Mouse (Mus musculus): Measurements from ENCODE around the gene Iqce.

The Iqce gene

GRCm38 (mm10) chr5:140615321-140616109, 86.7 kb downstream of the Iqce start:
- DNase-seq (ENCODE audit: extremely low spot score): no peak

- no peak for DNase-seq (ENCODE audit: extremely low spot score)
Measured at GRCm38 (mm10) chr5:140614837-140615236, 87.3 kb downstream of the Iqce start.

GRCm38 (mm10) chr5:140614141-140614540, 88.0 kb downstream of the Iqce start:
- DNase-seq (ENCODE audit: extremely low spot score): no peak

- DNase-seq (ENCODE audit: extremely low spot score): no peak
Measured at GRCm38 (mm10) chr5:140612191-140612590, 90.0 kb downstream of the Iqce start.

All from embryo, embryonic 9.5 days (tissue).